Mouse (Mus musculus): ENCODE measurements around the gene P2ry14.
"Not testable (repeated sequence)": the region's sequence is repeated elsewhere in the genome, so short reads cannot be mapped to it uniquely, and the experiment has no call there.

The P2ry14 gene

GRCm38 (mm10) chr3:59145194-59145593, 8.2 kb downstream of the P2ry14 start:
- DNase-seq (ENCODE audit: low spot score in 2 of 2): no peak

- no peak for DNase-seq (ENCODE audit: low spot score in 2 of 2)
Measured at GRCm38 (mm10) chr3:59141507-59142305, 11.7 kb downstream of the P2ry14 start.

- not testable (repeated sequence) for DNase-seq (ENCODE audit: low spot score in 2 of 2)
Measured at GRCm38 (mm10) chr3:59140941-59141340, 12.5 kb downstream of the P2ry14 start.

GRCm38 (mm10) chr3:59140115-59140514, 13.3 kb downstream of the P2ry14 start:
- DNase-seq (ENCODE audit: low spot score in 2 of 2): no peak

- DNase-seq (ENCODE audit: low spot score in 2 of 2): no peak
Measured at GRCm38 (mm10) chr3:59139651-59140051, 13.8 kb downstream of the P2ry14 start.

- DNase-seq (ENCODE audit: low spot score in 2 of 2): no peak
Measured at GRCm38 (mm10) chr3:59138946-59139468, 14.4 kb downstream of the P2ry14 start.

GRCm38 (mm10) chr3:59135911-59136653, 17.3 kb downstream of the P2ry14 start:
- DNase-seq (ENCODE audit: low spot score in 2 of 2): peak; percentile 37 to 72

- no peak for DNase-seq (ENCODE audit: low spot score in 2 of 2)
Measured at GRCm38 (mm10) chr3:59133189-59133588, 20.2 kb downstream of the P2ry14 start.

- DNase-seq (ENCODE audit: low spot score in 2 of 2): no peak
Measured at GRCm38 (mm10) chr3:59131966-59132365, 21.5 kb downstream of the P2ry14 start.

- no peak for DNase-seq (ENCODE audit: low spot score in 2 of 2)
Measured at GRCm38 (mm10) chr3:59131081-59131480, 22.3 kb downstream of the P2ry14 start.

- no peak for DNase-seq (ENCODE audit: low spot score in 2 of 2)
Measured at GRCm38 (mm10) chr3:59130431-59130830, 23.0 kb downstream of the P2ry14 start.

- DNase-seq (ENCODE audit: low spot score in 2 of 2): no peak
Measured at GRCm38 (mm10) chr3:59129547-59129946, 23.9 kb downstream of the P2ry14 start.

- DNase-seq (ENCODE audit: low spot score in 2 of 2): no peak
Measured at GRCm38 (mm10) chr3:59128681-59129080, 24.7 kb downstream of the P2ry14 start.

- no peak for DNase-seq (ENCODE audit: low spot score in 2 of 2)
Measured at GRCm38 (mm10) chr3:59125783-59126555, 27.4 kb downstream of the P2ry14 start.

- DNase-seq (ENCODE audit: low spot score in 2 of 2): no peak
Measured at GRCm38 (mm10) chr3:59125022-59125421, 28.4 kb downstream of the P2ry14 start.

- no peak for DNase-seq (ENCODE audit: low spot score in 2 of 2)
Measured at GRCm38 (mm10) chr3:59121780-59122449, 31.5 kb downstream of the P2ry14 start.

- no peak for DNase-seq (ENCODE audit: low spot score in 2 of 2)
Measured at GRCm38 (mm10) chr3:59121067-59121730, 32.2 kb downstream of the P2ry14 start.

- no peak for DNase-seq (ENCODE audit: low spot score in 2 of 2)
Measured at GRCm38 (mm10) chr3:59113973-59114517, 39.4 kb downstream of the P2ry14 start.

GRCm38 (mm10) chr3:59113291-59113690, 40.1 kb downstream of the P2ry14 start:
- DNase-seq (ENCODE audit: low spot score in 2 of 2): not testable (repeated sequence)

GRCm38 (mm10) chr3:59111944-59112343, 41.5 kb downstream of the P2ry14 start:
- no peak for DNase-seq (ENCODE audit: low spot score in 2 of 2)
